Mouse (Mus musculus): ENCODE results near the gene Mapk6. TPM values are rescaled to one million over a fixed set of nuclear protein-coding genes. Genes with fewer than 3 reads are reported as not detected.

The Mapk6 gene
- polyA plus RNA-seq, 1 experiment from 2014 or later, result 52.3 TPM

- peaks cover 95% of the 10 kb centered on the region for H3K36me3 ChIP-seq (ENCODE audit: control insufficient read depth, insufficient read depth, low read length)
Observed at GRCm38 (mm10) chr9:75334440-75334839, 75.4 kb downstream of the Mapk6 start.

GRCm38 (mm10) chr9:75330821-75331220 lies 79.0 kb downstream of the Mapk6 start:
- Histone ChIP-seq H3K36me3 (ENCODE audit: control insufficient read depth, insufficient read depth, low read length) (peaks cover 77% of the 10 kb centered on the region), H3K4me1 (ENCODE audit: control insufficient read depth in 2 of 2, insufficient read depth in 2 of 2, low read length in 2 of 2) (no peaks in the 10 kb centered on the region), H3K9me3 (ENCODE audit: control insufficient read depth, low read length) (no peaks in the 10 kb centered on the region), H3K4me3 (ENCODE audit: control insufficient read depth in 1 of 2, insufficient read depth in 1 of 2, low read depth in 1 of 2, low read length in 2 of 2) (no peak overlapping the region), H3K27ac (replicated peaks in 1 of 2; ENCODE audit: control insufficient read depth in 1 of 2, insufficient read depth in 1 of 2, low read depth in 2 of 2, low read length in 2 of 2) (no peak overlapping the region), H3K9ac (ENCODE audit: low read length) (no peak overlapping the region), H3K4me2 (ENCODE audit: low read length) (no peak overlapping the region), H3K27me3 (ENCODE audit: control insufficient read depth, insufficient read depth, low read length) (no peaks in the 10 kb centered on the region)
- ATAC-seq (ENCODE audit: insufficient number of reproducible peaks, insufficient read depth, low FRiP score, low read depth), result no peak
- 90% methylated on average over 8 of the region's 8 CpGs for WGBS

More at GRCm38 (mm10) chr9:75334440-75334839, 75.4 kb downstream of the Mapk6 start:
- Histone ChIP-seq H3K9ac (ENCODE audit: low read length) (no peak overlapping the region), H3K27ac (replicated peaks in 1 of 2; ENCODE audit: control insufficient read depth in 1 of 2, insufficient read depth in 1 of 2, low read depth in 2 of 2, low read length in 2 of 2) (no peak overlapping the region), H3K27me3 (ENCODE audit: control insufficient read depth, insufficient read depth, low read length) (no peaks in the 10 kb centered on the region), H3K4me2 (ENCODE audit: low read length) (no peak overlapping the region), H3K4me3 (ENCODE audit: control insufficient read depth in 1 of 2, insufficient read depth in 1 of 2, low read depth in 1 of 2, low read length in 2 of 2) (no peak overlapping the region), H3K9me3 (ENCODE audit: control insufficient read depth, low read length) (no peaks in the 10 kb centered on the region), H3K4me1 (ENCODE audit: control insufficient read depth in 2 of 2, insufficient read depth in 2 of 2, low read length in 2 of 2) (no peaks in the 10 kb centered on the region)
- ATAC-seq (ENCODE audit: insufficient number of reproducible peaks, insufficient read depth, low FRiP score, low read depth), result no peak
- WGBS, result 78% methylated on average over 4 of the region's 4 CpGs

GRCm38 (mm10) chr9:75328047-75328446 lies 81.8 kb downstream of the Mapk6 start:
- Histone ChIP-seq H3K9me3 (ENCODE audit: control insufficient read depth, low read length) (no peaks in the 10 kb centered on the region), H3K36me3 (ENCODE audit: control insufficient read depth, insufficient read depth, low read length) (peaks cover 60% of the 10 kb centered on the region), H3K4me1 (ENCODE audit: control insufficient read depth in 2 of 2, insufficient read depth in 2 of 2, low read length in 2 of 2) (no peaks in the 10 kb centered on the region), H3K4me3 (ENCODE audit: control insufficient read depth in 1 of 2, insufficient read depth in 1 of 2, low read depth in 1 of 2, low read length in 2 of 2) (no peak overlapping the region), H3K9ac (ENCODE audit: low read length) (no peak overlapping the region), H3K27ac (replicated peaks in 1 of 2; ENCODE audit: control insufficient read depth in 1 of 2, insufficient read depth in 1 of 2, low read depth in 2 of 2, low read length in 2 of 2) (no peak overlapping the region), H3K4me2 (ENCODE audit: low read length) (no peak overlapping the region), H3K27me3 (ENCODE audit: control insufficient read depth, insufficient read depth, low read length) (no peaks in the 10 kb centered on the region)
- WGBS, result 89% methylated on average over 3 of the region's 3 CpGs
- no peak for ATAC-seq (ENCODE audit: insufficient number of reproducible peaks, insufficient read depth, low FRiP score, low read depth)

GRCm38 (mm10) chr9:75322099-75322885 lies 87.5 kb downstream of the Mapk6 start:
- Histone ChIP-seq H3K4me1 (ENCODE audit: control insufficient read depth in 2 of 2, insufficient read depth in 2 of 2, low read length in 2 of 2) (peaks cover 6 to 23% of the 10 kb centered on the region in 2 experiments), H3K9ac (ENCODE audit: low read length) (no peak overlapping the region), H3K9me3 (ENCODE audit: control insufficient read depth, low read length) (no peaks in the 10 kb centered on the region), H3K4me2 (ENCODE audit: low read length) (no peak overlapping the region), H3K27ac (replicated peaks in 1 of 2; ENCODE audit: control insufficient read depth in 1 of 2, insufficient read depth in 1 of 2, low read depth in 2 of 2, low read length in 2 of 2) (no peak overlapping the region), H3K36me3 (ENCODE audit: control insufficient read depth, insufficient read depth, low read length) (peaks cover 13% of the 10 kb centered on the region), H3K4me3 (ENCODE audit: control insufficient read depth in 1 of 2, insufficient read depth in 1 of 2, low read depth in 1 of 2, low read length in 2 of 2) (no peak overlapping the region), H3K27me3 (ENCODE audit: control insufficient read depth, insufficient read depth, low read length) (no peaks in the 10 kb centered on the region)
- no peak for ATAC-seq (ENCODE audit: insufficient number of reproducible peaks, insufficient read depth, low FRiP score, low read depth)
- 64% methylated on average over 13 of the region's 13 CpGs for WGBS

GRCm38 (mm10) chr9:75319365-75319764 lies 90.4 kb downstream of the Mapk6 start:
- 0 out of 2 replicates have a peak, but pooled peaks cover 5% of the 10 kb centered on the region for H3K36me3 ChIP-seq (ENCODE audit: control insufficient read depth, insufficient read depth, low read length)
- H3K4me2 ChIP-seq (ENCODE audit: low read length), result peak overlapping the region; percentile 2; the same call in 1 of the 2 replicates
- no peaks in the 10 kb centered on the region for H3K27me3 ChIP-seq (ENCODE audit: control insufficient read depth, insufficient read depth, low read length)
- H3K9me3 ChIP-seq (ENCODE audit: control insufficient read depth, low read length), result no peaks in the 10 kb centered on the region
- no peak overlapping the region for H3K9ac ChIP-seq (ENCODE audit: low read length)
- H3K27ac ChIP-seq (replicated peaks in 1 of 2; ENCODE audit: control insufficient read depth in 1 of 2, insufficient read depth in 1 of 2, low read depth in 2 of 2, low read length in 2 of 2), result peak overlapping the region; percentile 46 to 74; a peak in 3 of 4 replicates
- peaks cover 9 to 31% of the 10 kb centered on the region in 2 experiments for H3K4me1 ChIP-seq (ENCODE audit: control insufficient read depth in 2 of 2, insufficient read depth in 2 of 2, low read length in 2 of 2)
- ATAC-seq (ENCODE audit: insufficient number of reproducible peaks, insufficient read depth, low FRiP score, low read depth), result no peak
- WGBS, result 68% methylated on average over 3 of the region's 3 CpGs
- no peak overlapping the region for H3K4me3 ChIP-seq (ENCODE audit: control insufficient read depth in 1 of 2, insufficient read depth in 1 of 2, low read depth in 1 of 2, low read length in 2 of 2)

Other genes starting within 250 kb of the Mapk6 start
- 1.8 and 2.9 TPM in 2 replicates for gene Myo5c, start 178.0 kb downstream of the Mapk6 start, polyA plus RNA-seq (2014; fragmentation: Nextera tagmentation; extraction: Ambion mirVana)
- gene Gnb5, start 103.7 kb downstream of the Mapk6 start, polyA plus RNA-seq (2014; fragmentation: Nextera tagmentation; extraction: Ambion mirVana), result 66.5 and 68.7 TPM in 2 replicates
- gene Bcl2l10, start 62.2 kb downstream of the Mapk6 start, polyA plus RNA-seq (2014; fragmentation: Nextera tagmentation; extraction: Ambion mirVana), result not detected in 2 replicates
- 23.6 and 26.0 TPM in 2 replicates for gene Leo1, start 31.5 kb upstream of the Mapk6 start, polyA plus RNA-seq (2014; fragmentation: Nextera tagmentation; extraction: Ambion mirVana)
- 75.0 and 81.6 TPM in 2 replicates for gene Tmod3, start 149.7 kb upstream of the Mapk6 start, polyA plus RNA-seq (2014; fragmentation: Nextera tagmentation; extraction: Ambion mirVana)
- 3.2 and 4.1 TPM in 2 replicates for gene Tmod2, start 201.3 kb upstream of the Mapk6 start, polyA plus RNA-seq (2014; fragmentation: Nextera tagmentation; extraction: Ambion mirVana)
- 20.5 and 21.3 TPM in 2 replicates for gene Lysmd2, start 215.7 kb upstream of the Mapk6 start, polyA plus RNA-seq (2014; fragmentation: Nextera tagmentation; extraction: Ambion mirVana)